Mouse (Mus musculus): ENCODE data around the gene Rgs3. TPM values are rescaled to one million over a fixed set of nuclear protein-coding genes. Genes with fewer than 3 reads are reported as not detected.
"Not testable (repeated sequence)": the region's sequence is repeated elsewhere in the genome, so short reads cannot be mapped to it uniquely, and the experiment has no call there.

The Rgs3 gene
- polyA plus RNA-seq, 1 experiment: 94.2 TPM

GRCm38 (mm10) chr4:62551966-62552365 lies 7.7 kb upstream of the Rgs3 start:
- DNase-seq (ENCODE audit: low read depth): no peak

GRCm38 (mm10) chr4:62557436-62557835 lies 2.2 kb upstream of the Rgs3 start:
- DNase-seq (ENCODE audit: low read depth): no peak

GRCm38 (mm10) chr4:62560963-62561629 lies 1.4 kb downstream of the Rgs3 start:
- no peak for DNase-seq (ENCODE audit: low read depth)

- no peak for DNase-seq (ENCODE audit: low read depth)
These were observed 2.0 kb downstream of the Rgs3 start for GRCm38 (mm10) chr4:62561630-62562001.

- no peak for DNase-seq (ENCODE audit: low read depth)
These were observed 2.4 kb downstream of the Rgs3 start for GRCm38 (mm10) chr4:62562006-62562405.

- no peak for DNase-seq (ENCODE audit: low read depth)
These were observed 6.9 kb downstream of the Rgs3 start for GRCm38 (mm10) chr4:62566530-62566929.

- DNase-seq (ENCODE audit: low read depth): no peak
These were observed 8.0 kb downstream of the Rgs3 start for GRCm38 (mm10) chr4:62567696-62568095.

- DNase-seq (ENCODE audit: low read depth): no peak
These were observed 8.7 kb downstream of the Rgs3 start for GRCm38 (mm10) chr4:62568359-62568758.

GRCm38 (mm10) chr4:62569603-62570002 lies 10.0 kb downstream of the Rgs3 start:
- no peak for DNase-seq (ENCODE audit: low read depth)

GRCm38 (mm10) chr4:62570029-62570428 lies 10.4 kb downstream of the Rgs3 start:
- DNase-seq (ENCODE audit: low read depth): no peak

GRCm38 (mm10) chr4:62582365-62583264 lies 23.0 kb downstream of the Rgs3 start:
- DNase-seq (ENCODE audit: low read depth): no peak

- DNase-seq (ENCODE audit: low read depth): no peak
These were observed 23.8 kb downstream of the Rgs3 start for GRCm38 (mm10) chr4:62583265-62584092.

GRCm38 (mm10) chr4:62587067-62587466 lies 27.4 kb downstream of the Rgs3 start:
- DNase-seq (ENCODE audit: low read depth): no peak

GRCm38 (mm10) chr4:62590878-62591277 lies 31.2 kb downstream of the Rgs3 start:
- DNase-seq (ENCODE audit: low read depth): no peak

- no peak for DNase-seq (ENCODE audit: low read depth)
These were observed 31.7 kb downstream of the Rgs3 start for GRCm38 (mm10) chr4:62591326-62591725.

GRCm38 (mm10) chr4:62593546-62594240 lies 34.0 kb downstream of the Rgs3 start:
- not testable (repeated sequence) for DNase-seq (ENCODE audit: low read depth)

- no peak for DNase-seq (ENCODE audit: low read depth)
These were observed 34.8 kb downstream of the Rgs3 start for GRCm38 (mm10) chr4:62594442-62594841.

- no peak for DNase-seq (ENCODE audit: low read depth)
These were observed 36.4 kb downstream of the Rgs3 start for GRCm38 (mm10) chr4:62596051-62596450.

- no peak for DNase-seq (ENCODE audit: low read depth)
These were observed 40.9 kb downstream of the Rgs3 start for GRCm38 (mm10) chr4:62600549-62600948.

- DNase-seq (ENCODE audit: low read depth): no peak
These were observed 44.0 kb downstream of the Rgs3 start for GRCm38 (mm10) chr4:62603607-62604006.

GRCm38 (mm10) chr4:62604094-62604493 lies 44.4 kb downstream of the Rgs3 start:
- no peak for DNase-seq (ENCODE audit: low read depth)
